17 mouse cellular contexts compared by ENCODE assay signal in the genomic region with DNA sequence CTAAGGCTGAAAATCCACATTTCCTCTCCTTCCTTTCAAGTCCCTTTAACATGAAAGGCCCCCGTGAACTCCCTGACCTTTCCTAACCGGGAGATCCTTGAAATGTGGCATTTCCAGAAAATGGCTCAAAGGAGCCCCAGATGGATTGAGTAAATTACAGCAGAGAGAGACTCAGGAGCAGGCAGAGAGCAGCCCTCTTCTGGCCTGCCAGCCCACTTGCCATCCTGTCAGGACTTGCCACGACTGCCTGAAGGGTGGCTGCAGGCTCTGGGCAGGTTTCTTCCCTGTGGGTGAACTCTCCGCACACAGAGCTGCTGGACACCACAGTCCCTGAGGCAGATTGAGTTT. TPM values are rescaled to one million over a fixed set of nuclear protein-coding genes. Genes with fewer than 3 reads are reported as not detected.
DNase-seq lines count a peak whose midpoint lies in the region; ATAC-seq lines count a peak whose summit lies in the region.
"Had no signal": no experiment of that assay in that cellular context is flagged by ENCODE, and none has a peak within 500 bp of the region (broad histone marks: within the 10 kb centered on the region; RNA-seq: fewer than 3 reads in every experiment).

No protein-coding gene starts in this region.

- ATAC-seq in embryonic facial prominence, embryonic 13.5 days (ENCODE audit: insufficient number of reproducible peaks, insufficient read depth, low FRiP score, low TSS enrichment, low read depth): no peak
- ATAC-seq: CD4-positive, CD25-positive, alpha-beta regulatory T cell, adult 4 months; forebrain, postnatal 0 days; liver, embryonic 12.5 days; lung, postnatal 0 days; Patski had no signal

- H3K36me3 ChIP-seq in embryonic facial prominence, embryonic 13.5 days: no peaks in the 10 kb centered on the region
- H3K36me3 ChIP-seq: heart, embryonic 12.5 days; liver, embryonic 12.5 days; midbrain, embryonic 12.5 days had no signal

- no peak overlapping the region for H3K27ac ChIP-seq in embryonic facial prominence, embryonic 13.5 days
- H3K27ac ChIP-seq: liver, embryonic 12.5 days; midbrain, embryonic 12.5 days had no signal

- peaks cover 35% of the 10 kb centered on the region for H3K27me3 ChIP-seq in embryonic facial prominence, embryonic 13.5 days

- WGBS in embryonic facial prominence, embryonic 13.5 days: 8% methylated on average over 4 of the region's 4 CpGs

- no peak overlapping the region for H3K4me2 ChIP-seq in embryonic facial prominence, embryonic 13.5 days
- H3K4me2 ChIP-seq: liver, embryonic 12.5 days had no signal

- 0 out of 2 replicates have a peak overlapping the region, but pooled peaks have one; percentile 36 for H3K9ac ChIP-seq in embryonic facial prominence, embryonic 13.5 days
- H3K9ac ChIP-seq: forebrain, postnatal 0 days; heart, embryonic 12.5 days; liver, embryonic 12.5 days had no signal

- peak; percentile 52 for DNase-seq in kidney, postnatal 10 days
- DNase-seq in kidney, postnatal 14 days: no peak
- peak; percentile 61 for DNase-seq in urinary bladder, postnatal 14 days (ENCODE audit: low spot score)
- DNase-seq in urinary bladder, postnatal 4 days (ENCODE audit: low spot score in 2 of 2): no peak
- DNase-seq in yolk sac, embryonic 10.5 days (ENCODE audit: low spot score): peak; percentile 39
- DNase-seq in lung, postnatal 36 days: no peak
- DNase-seq in urinary bladder, postnatal 25 days (ENCODE audit: low spot score): no peak
- DNase-seq: cerebellum, postnatal 10 days; forebrain, postnatal 0 days; kidney, adult 18-20 months had no signal

- no peak overlapping the region for H3K4me3 ChIP-seq in embryonic facial prominence, embryonic 13.5 days
- H3K4me3 ChIP-seq: heart, embryonic 12.5 days; liver, embryonic 12.5 days; midbrain, embryonic 12.5 days had no signal

- H3K9me3 ChIP-seq in embryonic facial prominence, embryonic 13.5 days: no peaks in the 10 kb centered on the region
- H3K9me3 ChIP-seq: heart, embryonic 12.5 days; liver, embryonic 12.5 days; midbrain, embryonic 12.5 days had no signal

- H3K4me1 ChIP-seq in embryonic facial prominence, embryonic 13.5 days: peaks cover 34% of the 10 kb centered on the region

RNA-seq across cellular contexts. Expression of gene Tcf7, which starts 4.1 kb away (rescaled TPM):
- polyA plus RNA-seq in embryonic facial prominence, embryonic 13.5 days (2015; fragmentation: Nextera tagmentation; extraction: Ambion mirVana): 8.6 and 11.4 TPM in 2 replicates

RNA-seq across cellular contexts. Expression of gene Skp1a, which starts 55.1 kb away (rescaled TPM):
- polyA plus RNA-seq in embryonic facial prominence, embryonic 13.5 days (2015; fragmentation: Nextera tagmentation; extraction: Ambion mirVana): 945 and 951 TPM in 2 replicates

Comparison
In these comparisons a context has a peak if more than half of its experiments do, and no peak if none do; other contexts are left out.
1. DNase-seq: peak in kidney, postnatal 10 days (single experiment), urinary bladder, postnatal 14 days (single experiment) and yolk sac, embryonic 10.5 days (single experiment); none in kidney, postnatal 14 days (single experiment), urinary bladder, postnatal 4 days (0 of 2), lung, postnatal 36 days (single experiment) and urinary bladder, postnatal 25 days (single experiment).